In the genomic region with DNA sequence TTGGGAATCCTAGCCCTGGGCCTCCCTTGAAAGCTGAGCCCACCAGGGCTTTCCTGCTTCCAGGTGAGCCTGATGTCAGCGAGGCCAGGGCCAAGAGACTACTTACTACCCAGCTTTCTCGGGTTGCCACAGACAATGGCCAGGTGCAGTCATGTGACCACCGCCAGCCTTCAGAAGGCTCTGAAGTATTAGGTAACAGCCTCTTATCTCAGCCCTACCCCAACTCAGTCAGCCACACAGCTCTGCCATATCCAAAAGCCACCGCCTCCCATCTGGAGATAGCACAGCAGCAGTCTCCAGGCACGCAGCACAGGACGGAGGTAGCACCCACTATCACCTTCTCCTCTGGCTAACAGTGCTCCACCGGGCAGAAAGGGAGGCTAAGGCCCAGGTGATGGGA, we compare ENCODE assay signal across 8 mouse cellular contexts. TPM values are rescaled to one million over a fixed set of nuclear protein-coding genes. Genes with fewer than 3 reads are reported as not detected.
DNase-seq lines count a peak whose midpoint lies in the region; ATAC-seq and TF ChIP-seq lines count a peak whose summit lies in the region.

No protein-coding gene starts in this region.

- H3K4me3 ChIP-seq in E14TG2a.4 (replicated peaks; ENCODE audit: low read length) = peak overlapping the region; percentile 53
- no peak overlapping the region for H3K4me3 ChIP-seq in hindbrain, embryonic 12.5 days

- 73% methylated on average over 7 of the region's 7 CpGs for WGBS in hindbrain, embryonic 12.5 days

- no peak for ATAC-seq in hindbrain, embryonic 12.5 days (ENCODE audit: low FRiP score)
- ATAC-seq in activated CD4-positive, CD25-positive, alpha-beta regulatory T cell, adult 4 months = no peak

- DNase-seq in embryo, embryonic 10 days (ENCODE audit: low spot score) = peak; percentile 24
- DNase-seq in embryo, embryonic 10.5 days (ENCODE audit: low spot score) = no peak
- peak; percentile 40 for DNase-seq in lung, postnatal 10 days
- no peak for DNase-seq in left cerebral cortex, postnatal 4 days
- no peak for DNase-seq in right cerebral cortex, postnatal 4 days

- intact Hi-C loops in left cerebral cortex, postnatal 4 days (cut with DNase I) = loop anchor here (5.0 kb wide), 1 partner anchor 88 kb away; no protein-coding TSS in a partner anchor

- no peak for TF ChIP-seq CTCF in E14TG2a.4 (conservative IDR thresholded peaks at IDR 0.05; ENCODE audit: low read length)

- H3K4me1 ChIP-seq in E14TG2a.4 (replicated peaks; ENCODE audit: low read depth, low read length) = peaks cover 80% of the 10 kb centered on the region
- peaks cover 48% of the 10 kb centered on the region for H3K4me1 ChIP-seq in hindbrain, embryonic 12.5 days

- H3K27ac ChIP-seq in hindbrain, embryonic 12.5 days = no peak overlapping the region

- no peaks in the 10 kb centered on the region; the same call in 1 of the 2 replicates for H3K27me3 ChIP-seq in E14TG2a.4 (ENCODE audit: insufficient read depth, low read length)
- 0 out of 2 replicates have a peak, but pooled peaks cover 7% of the 10 kb centered on the region for H3K27me3 ChIP-seq in hindbrain, embryonic 12.5 days

- peak overlapping the region; percentile 8; the same call in 1 of the 2 replicates for H3K4me2 ChIP-seq in hindbrain, embryonic 12.5 days (replicated peaks)

- H3K9me3 ChIP-seq in E14TG2a.4 (ENCODE audit: low read length) = no peaks in the 10 kb centered on the region
- no peaks in the 10 kb centered on the region for H3K9me3 ChIP-seq in hindbrain, embryonic 12.5 days (replicated peaks)

- H3K9ac ChIP-seq in hindbrain, embryonic 12.5 days = no peak overlapping the region

- H3K36me3 ChIP-seq in E14TG2a.4 (ENCODE audit: insufficient read depth, low read length) = peaks cover 48% of the 10 kb centered on the region
- H3K36me3 ChIP-seq in hindbrain, embryonic 12.5 days = peaks cover 16% of the 10 kb centered on the region

RNA-seq across cellular contexts. Expression of a gene that starts 3.5 kb away (rescaled TPM):
- 15.0 and 17.7 TPM in 2 replicates for polyA plus RNA-seq in hindbrain, embryonic 12.5 days (2016; fragmentation: Nextera tagmentation; extraction: Ambion mirVana)
- 10 to 100 TPM; 76.7 to 82.5 TPM for polyA plus RNA-seq in activated CD4-positive, CD25-positive, alpha-beta regulatory T cell, adult 4 months (2017; shearing (Covaris generic))
- total RNA-seq in left cerebral cortex, postnatal 4 days (2021) = 10 to 100 TPM; 35.9 to 40.3 TPM

RNA-seq across cellular contexts. Expression of a gene that starts 58.1 kb away (rescaled TPM):
- 67.6 and 74.7 TPM in 2 replicates for polyA plus RNA-seq in hindbrain, embryonic 12.5 days (2016; fragmentation: Nextera tagmentation; extraction: Ambion mirVana)
- 10 to 100 TPM; 30.8 to 39.3 TPM for polyA plus RNA-seq in activated CD4-positive, CD25-positive, alpha-beta regulatory T cell, adult 4 months (2017; shearing (Covaris generic))
- total RNA-seq in left cerebral cortex, postnatal 4 days (2021) = 10 to 100 TPM; 49.9 to 56.2 TPM

Comparison
In these comparisons a context has a peak if more than half of its experiments do, and no peak if none do; other contexts are left out.
1. DNase-seq: peak in embryo, embryonic 10 days (single experiment) and lung, postnatal 10 days (single experiment); none in embryo, embryonic 10.5 days (single experiment), left cerebral cortex, postnatal 4 days (single experiment) and right cerebral cortex, postnatal 4 days (single experiment).